Mouse (Mus musculus) brain, adult 2 months (tissue): Measurements from ENCODE around the gene Sbds.

Experiments
- DNase-seq: peaks from one replicate; pipeline ENCODE4 v3.0.0; 2011; ENCODE audit warnings: low read depth, low spot score

Sbds gene

DNA sequence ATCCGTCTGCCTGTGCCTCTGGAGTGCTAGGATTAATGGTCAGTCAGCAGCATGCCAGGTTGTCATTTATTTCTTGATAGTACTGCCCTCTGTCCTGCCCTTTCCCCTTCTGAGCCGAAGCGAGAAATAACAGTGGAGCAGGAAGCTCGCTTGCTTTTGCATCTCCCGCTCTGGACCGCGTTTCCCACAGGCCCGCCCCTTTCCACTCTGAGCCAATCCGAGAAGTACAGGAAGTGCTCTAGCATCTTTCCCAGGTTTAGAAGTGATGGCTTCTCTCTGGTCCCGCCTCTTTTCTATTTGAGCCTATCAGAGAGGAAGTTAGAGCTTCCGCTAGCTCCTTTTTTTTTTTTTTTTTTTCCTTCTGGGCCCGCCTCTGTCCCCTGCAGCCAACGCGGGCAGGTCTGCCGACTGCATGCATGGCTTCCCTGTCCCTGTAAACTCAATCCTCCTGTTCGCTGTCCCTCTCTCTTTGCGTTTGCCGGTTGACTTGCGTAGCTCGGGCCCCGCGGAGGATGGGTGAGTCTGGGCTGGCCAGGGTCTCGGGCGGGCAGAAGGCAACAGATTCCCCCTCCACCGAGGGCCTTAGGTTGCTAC, 1.4 kb upstream of the Sbds start:
- DNase-seq, result peak; percentile 99

- DNase-seq, result peak; percentile 20
These were observed 632 bp upstream of the Sbds start for GRCm38 (mm10) chr5:130255799-130256525.

DNA sequence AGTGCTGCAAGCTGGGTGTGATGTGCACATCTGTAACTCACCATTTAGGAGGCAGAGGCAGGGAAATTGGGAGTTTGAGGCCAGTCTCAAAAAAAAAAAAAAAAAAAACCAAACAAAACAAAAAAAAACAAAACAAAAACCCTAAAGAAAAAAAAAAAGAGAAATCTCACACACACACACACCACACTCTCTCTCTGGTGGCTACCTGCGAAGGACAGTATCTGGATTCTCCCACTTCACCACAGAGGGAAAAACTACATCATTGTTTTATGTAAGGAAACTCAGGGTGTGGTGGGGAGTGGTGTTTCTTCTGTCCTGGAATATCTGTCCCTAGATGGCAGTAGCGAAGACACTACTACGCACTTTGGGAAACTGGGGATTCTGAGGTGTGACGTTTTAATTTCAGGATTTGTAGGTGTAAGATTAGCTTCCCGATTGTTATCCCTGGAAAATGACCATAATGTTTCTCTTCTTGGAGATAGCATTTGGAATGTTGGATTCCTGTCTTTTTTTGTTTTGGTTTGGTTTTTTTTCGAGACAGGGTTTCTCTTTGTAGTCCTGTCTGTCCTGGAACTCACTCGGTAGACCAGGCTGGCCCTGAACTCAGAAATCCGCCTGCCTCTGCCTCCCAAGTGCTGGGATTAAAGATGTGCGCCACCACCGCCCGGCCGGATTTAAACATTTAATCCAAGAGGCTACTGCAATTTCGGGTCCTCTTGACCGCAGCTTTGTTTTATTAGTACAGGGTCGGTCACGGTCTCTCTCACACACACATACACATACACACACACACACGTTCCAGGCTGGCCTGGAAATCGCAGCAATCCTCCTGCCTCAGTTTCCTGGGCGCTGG, 940 bp downstream of the Sbds start:
- DNase-seq, result peak; percentile 88

DNA sequence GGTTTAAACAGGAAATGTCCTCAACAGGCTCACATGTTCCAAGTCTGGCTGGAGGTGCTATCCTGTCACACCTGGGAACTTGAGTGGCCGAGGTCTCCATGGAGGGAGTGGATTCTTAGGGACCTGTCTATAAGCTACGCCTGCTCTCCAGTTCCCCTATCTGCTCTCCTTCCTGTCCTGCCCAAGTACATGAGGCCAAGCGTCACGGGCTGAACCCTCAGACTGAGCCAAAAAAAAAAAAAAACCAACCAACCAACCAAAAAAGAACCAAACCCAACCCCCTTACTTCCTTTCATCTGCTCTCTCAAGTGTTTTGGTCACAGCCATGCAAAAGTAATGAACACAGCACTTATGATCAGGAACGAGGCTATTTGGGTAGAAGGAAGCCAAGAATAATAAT, 7.5 kb downstream of the Sbds start:
- DNase-seq, result no peak

- no peak for DNase-seq
These were observed 13.9 kb downstream of the Sbds start for GRCm38 (mm10) chr5:130241426-130241825.

- DNase-seq, result no peak
These were observed 15.5 kb downstream of the Sbds start for GRCm38 (mm10) chr5:130239856-130240255.

DNA sequence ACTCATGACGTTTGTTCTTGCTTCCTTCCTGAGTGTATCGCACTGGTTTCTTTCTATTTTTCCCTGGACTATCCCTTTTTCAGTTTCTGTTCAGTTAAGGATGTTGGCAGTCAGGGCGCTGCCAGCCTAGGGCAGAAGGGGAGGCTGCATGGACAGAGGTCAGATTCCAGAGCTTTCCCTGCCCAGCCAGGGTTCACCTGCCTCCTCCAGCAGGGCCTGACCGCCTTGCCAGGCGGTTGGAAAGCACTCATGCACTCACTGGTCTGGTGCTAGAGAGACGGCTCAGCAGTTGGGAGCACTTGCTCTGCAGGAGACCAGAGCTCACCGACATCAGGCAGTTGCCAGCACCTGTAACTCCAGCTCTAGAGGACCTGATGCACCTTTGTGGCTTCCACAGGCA, 16.1 kb downstream of the Sbds start:
- DNase-seq, result no peak

- DNase-seq, result no peak
These were observed 19.0 kb downstream of the Sbds start for GRCm38 (mm10) chr5:130236302-130236701.

DNA sequence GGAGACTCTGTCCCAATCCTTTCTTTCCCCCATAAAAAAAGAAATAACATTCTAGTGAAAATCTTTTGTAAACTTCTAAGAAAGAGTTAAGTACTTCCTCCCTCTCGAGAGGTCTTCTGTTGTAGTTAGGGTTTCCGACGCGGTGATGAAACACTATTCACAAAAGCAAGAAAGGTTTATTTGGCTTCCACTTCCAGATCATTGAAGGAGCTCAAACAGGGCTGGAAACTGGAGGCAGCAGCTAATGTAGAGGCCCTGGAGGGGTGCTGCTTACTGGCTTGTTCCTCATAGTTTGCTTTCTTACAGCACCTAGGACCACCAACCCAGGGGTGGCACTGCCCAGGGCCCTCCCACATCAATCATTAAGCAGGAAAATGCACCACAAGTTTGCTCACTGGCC, 27.2 kb downstream of the Sbds start:
- DNase-seq, result no peak

DNA sequence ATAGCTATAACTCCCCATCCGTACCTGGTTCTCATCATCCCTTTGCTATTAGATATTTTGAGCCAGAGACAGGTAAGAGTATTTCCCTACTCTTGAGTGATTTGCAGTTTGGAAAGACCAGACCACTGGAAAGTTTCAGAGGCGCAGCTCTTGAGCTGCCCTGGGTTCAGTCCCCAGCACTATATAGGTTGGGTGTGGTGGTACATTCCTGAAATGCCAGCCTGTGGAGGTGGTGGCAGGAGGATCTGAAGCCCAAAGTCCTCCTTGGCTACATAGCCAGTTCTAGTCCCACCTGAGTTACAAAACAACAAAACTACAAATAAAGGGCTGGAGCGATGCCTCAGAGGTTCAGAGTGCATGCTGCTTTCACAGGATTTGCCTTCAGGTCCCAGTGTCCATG, 28.5 kb downstream of the Sbds start:
- no peak for DNase-seq

- DNase-seq, result peak; percentile 94
These were observed 33.0 kb downstream of the Sbds start for GRCm38 (mm10) chr5:130222146-130223004.

DNA sequence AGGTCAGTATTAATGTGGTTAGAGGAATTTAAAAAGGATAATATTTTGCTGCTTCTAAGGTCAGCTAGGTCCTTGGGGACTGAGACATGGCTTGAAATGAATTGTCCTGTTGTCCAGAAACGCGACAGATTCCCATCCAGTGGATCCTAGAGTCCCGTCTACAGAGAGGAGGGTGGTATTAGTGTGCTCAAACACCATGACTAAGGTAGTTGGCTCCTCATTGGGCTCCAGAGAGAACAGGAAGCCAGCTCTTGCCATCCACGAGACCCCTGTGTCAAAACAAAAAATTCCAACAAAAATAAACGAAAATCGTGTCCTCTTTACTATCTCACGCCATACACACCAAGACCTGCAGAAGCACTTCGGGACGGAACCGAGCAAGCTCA, 33.6 kb downstream of the Sbds start:
- DNase-seq, result no peak

- DNase-seq, result no peak
These were observed 34.0 kb downstream of the Sbds start for GRCm38 (mm10) chr5:130221316-130221715.

GRCm38 (mm10) chr5:130218336-130218735, 37.0 kb downstream of the Sbds start:
- no peak for DNase-seq

DNA sequence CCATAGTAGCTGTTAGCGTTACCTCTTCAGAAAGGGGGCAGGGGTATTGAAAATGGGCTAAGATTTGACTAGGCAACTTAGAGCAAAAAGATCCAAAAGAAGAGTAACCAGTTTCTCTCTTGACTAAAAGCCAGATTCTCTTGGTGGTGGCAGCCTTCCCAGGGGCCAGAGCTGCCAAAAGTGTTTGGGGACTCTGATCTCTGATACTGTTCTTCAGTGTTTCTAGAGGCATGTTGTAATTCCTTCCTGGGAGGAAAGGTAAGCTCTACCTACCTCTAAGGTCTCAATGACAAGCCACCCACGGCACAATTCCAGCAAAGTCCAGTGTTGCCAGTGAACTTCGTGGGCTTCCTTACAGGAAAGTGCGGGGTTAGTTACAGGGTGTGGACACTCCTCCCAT, 37.9 kb downstream of the Sbds start:
- no peak for DNase-seq

DNA sequence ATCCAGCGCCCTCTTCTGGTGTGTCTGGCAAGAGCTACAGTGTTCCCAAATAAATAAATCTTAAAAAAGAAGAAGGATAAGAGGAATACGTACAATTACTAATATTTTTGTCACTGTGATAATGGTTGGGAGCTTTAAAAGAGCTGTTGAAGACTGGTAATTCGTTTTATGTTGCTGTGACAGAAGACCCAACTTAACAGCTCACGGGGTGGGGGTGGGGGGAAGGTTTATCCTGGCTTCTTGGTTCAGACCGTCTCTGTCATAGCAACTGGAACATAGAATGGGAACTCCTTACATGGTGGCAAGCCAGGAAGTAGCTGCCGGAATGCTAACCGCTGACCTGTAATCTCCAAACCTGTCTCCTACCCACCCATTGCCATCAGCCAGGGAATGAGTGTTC, 38.5 kb downstream of the Sbds start, which contains the start of gene Tmem248:
TSS of gene Tmem248 (plus strand) at position 301 of the 400 bp plus-strand sequence.
- DNase-seq, result no peak

GRCm38 (mm10) chr5:130212956-130213355, 42.4 kb downstream of the Sbds start:
- no peak for DNase-seq

DNA sequence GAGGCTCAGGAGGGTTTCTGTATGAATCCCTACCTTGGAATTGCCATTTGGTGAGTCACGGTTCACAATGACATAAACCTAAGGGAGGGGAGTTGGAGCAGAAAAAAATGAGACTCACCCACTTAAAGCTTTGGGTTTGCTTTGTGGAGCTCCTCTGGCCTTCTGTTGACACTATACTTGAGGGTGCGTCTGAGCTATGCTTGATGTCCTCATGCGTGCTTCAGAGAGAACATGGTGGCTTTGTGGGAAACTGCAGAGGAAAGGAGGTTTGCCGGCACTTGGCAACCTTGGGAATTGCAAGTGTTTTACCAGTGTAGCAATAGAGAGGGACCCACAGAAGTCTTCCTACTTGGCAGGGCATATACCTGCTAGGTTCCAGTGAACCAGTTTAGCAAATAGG, 48.0 kb downstream of the Sbds start:
- DNase-seq, result no peak

DNA sequence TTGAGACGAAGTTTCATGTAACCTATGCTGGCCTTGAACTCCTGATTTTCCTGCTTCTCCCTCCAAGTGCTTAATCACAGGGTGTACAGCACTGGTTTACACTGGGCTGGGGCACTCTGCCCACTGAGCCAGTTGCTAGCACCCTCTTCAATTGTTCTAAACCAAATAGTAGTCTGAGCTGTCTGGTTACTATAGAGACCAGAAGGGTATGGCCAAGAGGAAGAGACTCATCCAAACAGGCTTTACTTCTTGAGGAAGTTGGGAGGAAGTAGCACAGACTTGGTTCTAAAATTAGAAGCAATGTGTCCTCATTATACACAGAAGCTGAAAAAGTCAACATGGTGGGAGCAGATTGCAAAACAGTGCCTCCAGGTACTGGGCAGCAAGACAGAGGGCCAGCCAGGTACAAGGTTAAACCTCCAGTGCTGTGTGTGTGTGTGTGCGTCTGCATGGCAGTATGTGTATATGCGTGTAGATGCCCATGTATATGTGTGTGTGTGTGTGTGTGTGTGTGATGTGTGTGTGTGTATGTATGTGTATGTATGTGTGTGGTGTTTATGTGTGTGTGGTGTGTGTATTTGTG, 49.8 kb downstream of the Sbds start:
- DNase-seq, result no peak

DNA sequence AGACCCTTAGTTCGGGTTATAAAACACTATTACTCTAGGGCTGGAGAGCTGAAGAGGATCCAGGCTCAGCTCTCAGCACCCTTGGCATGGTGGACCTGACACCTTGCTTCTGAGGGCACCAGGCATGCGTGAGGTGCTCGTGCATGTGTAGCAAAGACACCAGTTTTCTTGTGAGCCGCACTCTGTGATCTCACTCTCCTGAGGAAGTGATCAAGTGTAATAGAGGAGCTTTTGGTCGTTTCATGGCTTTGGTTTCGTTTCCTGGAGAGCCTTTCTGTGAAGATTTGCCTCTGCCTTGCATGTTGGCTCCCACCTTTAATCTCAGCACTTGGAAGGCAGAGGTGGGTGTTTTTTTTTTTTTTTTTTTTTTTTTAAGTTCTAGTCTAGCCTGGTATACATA, 50.8 kb downstream of the Sbds start:
- no peak for DNase-seq

DNA sequence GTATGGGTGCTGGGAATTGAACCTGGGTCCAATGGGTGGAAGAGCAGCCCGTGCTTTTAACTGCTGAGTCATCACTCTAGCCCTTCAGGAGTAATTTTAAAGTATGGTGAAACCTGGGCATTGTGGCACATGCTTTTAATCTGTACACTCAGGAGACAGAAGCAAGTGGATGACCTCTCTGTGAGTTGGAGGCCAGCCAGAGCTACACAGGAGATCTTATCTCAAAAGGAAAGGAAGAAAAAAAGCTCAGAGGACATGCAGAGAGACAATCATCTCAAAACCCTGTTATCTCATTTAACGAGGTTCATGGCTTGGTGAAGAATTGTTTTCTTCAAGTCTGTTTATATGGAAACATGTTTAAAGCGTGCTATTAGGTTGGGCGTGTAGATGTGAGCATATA, 51.4 kb downstream of the Sbds start:
- no peak for DNase-seq
